Mouse (Mus musculus): ENCODE measurements at regions not wholly inside any gene's neighbourhood (a gene's known extent, or its start where the extent isn't known, plus 50 kb on each side); places are given as distances from the start of the nearest gene placed in this dataset.

- no peak for DNase-seq (ENCODE audit: low spot score)
Measured at GRCm38 (mm10) chr19:37836900-37837299, 139.3 kb downstream of the Cyp26a1 start.
